Mouse (Mus musculus): ENCODE measurements around the gene Trim2. TPM values are rescaled to one million over a fixed set of nuclear protein-coding genes. Genes with fewer than 3 reads are reported as not detected.

Trim2 gene
- polyA plus RNA-seq, 1 experiment from 2014 or later: 37.7 TPM

GRCm38 (mm10) chr3:84232312-84232711 lies 74.4 kb downstream of the Trim2 start:
- no peak overlapping the region for H3K9ac ChIP-seq (replicated peaks; ENCODE audit: low read length)

GRCm38 (mm10) chr3:84230988-84231387 lies 75.7 kb downstream of the Trim2 start:
- Histone ChIP-seq H3K4me1 (ENCODE audit: control insufficient read depth, insufficient read depth, low read length) (no peaks in the 10 kb centered on the region), H3K9ac (replicated peaks; ENCODE audit: low read length) (no peak overlapping the region), H3K36me3 (replicated peaks; ENCODE audit: control insufficient read depth, insufficient read depth, low read depth, low read length) (no peaks in the 10 kb centered on the region), H3K27ac (replicated peaks; ENCODE audit: low read depth, low read length) (no peak overlapping the region), H3K4me3 (ENCODE audit: low read depth, low read length) (no peak overlapping the region), H3K9me3 (replicated peaks; ENCODE audit: control insufficient read depth, low read length) (no peaks in the 10 kb centered on the region), H3K27me3 (ENCODE audit: control insufficient read depth, insufficient read depth, low read length) (no peaks in the 10 kb centered on the region), H3K4me2 (ENCODE audit: low read depth, low read length) (no peak overlapping the region)
- no peak for ATAC-seq (replicated peaks; ENCODE audit: insufficient number of reproducible peaks, low FRiP score, low TSS enrichment, low read depth)
- WGBS: 15% methylated on average over 3 of the region's 3 CpGs
- no peak for DNase-seq (ENCODE audit: low spot score)

More at GRCm38 (mm10) chr3:84232312-84232711, 74.4 kb downstream of the Trim2 start:
- Histone ChIP-seq H3K4me2 (ENCODE audit: low read depth, low read length) (no peak overlapping the region), H3K9me3 (replicated peaks; ENCODE audit: control insufficient read depth, low read length) (no peaks in the 10 kb centered on the region), H3K27me3 (ENCODE audit: control insufficient read depth, insufficient read depth, low read length) (no peaks in the 10 kb centered on the region), H3K4me1 (ENCODE audit: control insufficient read depth, insufficient read depth, low read length) (no peaks in the 10 kb centered on the region), H3K27ac (replicated peaks; ENCODE audit: low read depth, low read length) (no peak overlapping the region), H3K36me3 (replicated peaks; ENCODE audit: control insufficient read depth, insufficient read depth, low read depth, low read length) (no peaks in the 10 kb centered on the region), H3K4me3 (ENCODE audit: low read depth, low read length) (no peak overlapping the region)
- WGBS: 92% methylated on average over 6 of the region's 6 CpGs
- DNase-seq (ENCODE audit: low spot score) (no peak), ATAC-seq (replicated peaks; ENCODE audit: insufficient number of reproducible peaks, low FRiP score, low TSS enrichment, low read depth) (no peak)

DNA sequence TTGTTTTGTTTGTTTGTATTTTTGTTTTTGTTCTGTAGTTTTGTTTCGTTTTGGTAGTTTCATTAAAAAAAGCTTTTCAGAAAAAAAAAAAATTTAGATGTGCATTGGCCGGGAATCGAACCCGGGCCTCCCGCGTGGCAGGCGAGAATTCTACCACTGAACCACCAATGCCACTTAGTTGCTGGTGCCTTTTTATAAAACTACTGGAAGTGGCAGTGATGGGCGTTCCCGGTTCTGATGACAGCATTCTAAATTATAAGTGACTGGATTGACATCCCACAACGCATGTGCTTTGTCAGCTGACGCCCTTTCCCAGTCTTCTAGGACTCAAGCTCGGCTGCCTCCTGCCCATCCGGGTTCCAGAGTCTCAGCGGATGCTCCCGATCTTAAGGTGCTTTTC lies 77.8 kb downstream of the Trim2 start:
- ATAC-seq (replicated peaks; ENCODE audit: insufficient number of reproducible peaks, low FRiP score, low TSS enrichment, low read depth) (no peak), DNase-seq (ENCODE audit: low spot score) (peak; percentile 41)
- Histone ChIP-seq H3K27ac (replicated peaks; ENCODE audit: low read depth, low read length) (no peak overlapping the region), H3K4me2 (ENCODE audit: low read depth, low read length) (0 out of 2 replicates have a peak overlapping the region, but pooled peaks have one; percentile 13), H3K27me3 (ENCODE audit: control insufficient read depth, insufficient read depth, low read length) (no peaks in the 10 kb centered on the region), H3K9ac (replicated peaks; ENCODE audit: low read length) (no peak overlapping the region), H3K9me3 (replicated peaks; ENCODE audit: control insufficient read depth, low read length) (no peaks in the 10 kb centered on the region), H3K4me1 (ENCODE audit: control insufficient read depth, insufficient read depth, low read length) (no peaks in the 10 kb centered on the region), H3K4me3 (ENCODE audit: low read depth, low read length) (peak overlapping the region; percentile 42; the same call in 1 of the 2 replicates), H3K36me3 (replicated peaks; ENCODE audit: control insufficient read depth, insufficient read depth, low read depth, low read length) (no peaks in the 10 kb centered on the region)
- 9% methylated on average over 15 of the region's 15 CpGs for WGBS

DNA sequence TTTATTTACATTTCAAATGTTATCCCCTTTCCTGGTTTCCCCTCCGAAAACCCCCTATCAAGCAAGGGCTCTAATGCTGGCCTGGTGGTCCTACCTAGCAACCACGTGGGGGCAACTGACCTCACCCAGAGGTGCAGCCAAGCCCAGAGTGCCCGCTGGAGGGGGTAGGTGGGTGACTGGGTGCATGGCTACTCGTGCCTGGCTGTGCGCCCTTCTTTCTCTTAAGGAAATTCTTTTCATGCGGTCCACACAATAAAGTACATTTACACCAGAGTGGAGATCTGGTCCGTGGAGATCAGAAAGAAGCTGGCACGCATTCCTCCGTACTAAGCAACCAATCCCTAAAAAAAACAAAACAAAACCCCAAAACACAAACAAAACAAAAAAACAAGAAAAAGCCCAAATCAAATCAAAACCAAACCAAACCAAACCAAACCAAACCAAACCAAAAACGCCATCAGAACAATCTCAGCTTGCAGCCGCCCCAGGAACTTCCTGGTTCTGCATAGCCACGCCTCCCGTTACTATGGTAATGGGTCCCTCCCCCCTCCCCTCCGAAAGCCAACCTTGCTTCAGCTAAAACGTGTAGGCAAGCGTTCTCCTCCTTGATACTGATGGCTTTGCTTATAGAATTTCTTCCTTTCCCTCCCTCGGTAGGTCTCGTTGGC lies 78.3 kb downstream of the Trim2 start:
- Histone ChIP-seq H3K4me2 (ENCODE audit: low read depth, low read length) (peak overlapping the region; percentile 72), H3K27ac (replicated peaks; ENCODE audit: low read depth, low read length) (peak overlapping the region; percentile 61), H3K4me1 (ENCODE audit: control insufficient read depth, insufficient read depth, low read length) (no peaks in the 10 kb centered on the region), H3K27me3 (ENCODE audit: control insufficient read depth, insufficient read depth, low read length) (no peaks in the 10 kb centered on the region), H3K9ac (replicated peaks; ENCODE audit: low read length) (peak overlapping the region; percentile 55), H3K9me3 (replicated peaks; ENCODE audit: control insufficient read depth, low read length) (no peaks in the 10 kb centered on the region), H3K4me3 (ENCODE audit: low read depth, low read length) (peak overlapping the region; percentile 42), H3K36me3 (replicated peaks; ENCODE audit: control insufficient read depth, insufficient read depth, low read depth, low read length) (no peaks in the 10 kb centered on the region)
- DNase-seq (ENCODE audit: low spot score) (peak; percentile 93), ATAC-seq (replicated peaks; ENCODE audit: insufficient number of reproducible peaks, low FRiP score, low TSS enrichment, low read depth) (no peak; the same call in 1 of the 2 replicates)
- 0% methylated on average over 17 of the region's 18 CpGs for WGBS

- H3K4me3 ChIP-seq (ENCODE audit: low read depth, low read length): no peak overlapping the region
- no peak overlapping the region for H3K4me2 ChIP-seq (ENCODE audit: low read depth, low read length)
- no peaks in the 10 kb centered on the region for H3K9me3 ChIP-seq (replicated peaks; ENCODE audit: control insufficient read depth, low read length)
- H3K4me1 ChIP-seq (ENCODE audit: control insufficient read depth, insufficient read depth, low read length): no peaks in the 10 kb centered on the region
- H3K27ac ChIP-seq (replicated peaks; ENCODE audit: low read depth, low read length): no peak overlapping the region
- DNase-seq (ENCODE audit: low spot score): no peak
- H3K27me3 ChIP-seq (ENCODE audit: control insufficient read depth, insufficient read depth, low read length): no peaks in the 10 kb centered on the region
- H3K9ac ChIP-seq (replicated peaks; ENCODE audit: low read length): no peak overlapping the region
- 44% methylated on average over 8 of the region's 8 CpGs for WGBS
- no peaks in the 10 kb centered on the region for H3K36me3 ChIP-seq (replicated peaks; ENCODE audit: control insufficient read depth, insufficient read depth, low read depth, low read length)
- ATAC-seq (replicated peaks; ENCODE audit: insufficient number of reproducible peaks, low FRiP score, low TSS enrichment, low read depth): no peak
Measured at GRCm38 (mm10) chr3:84227628-84228027, 79.0 kb downstream of the Trim2 start.

DNA sequence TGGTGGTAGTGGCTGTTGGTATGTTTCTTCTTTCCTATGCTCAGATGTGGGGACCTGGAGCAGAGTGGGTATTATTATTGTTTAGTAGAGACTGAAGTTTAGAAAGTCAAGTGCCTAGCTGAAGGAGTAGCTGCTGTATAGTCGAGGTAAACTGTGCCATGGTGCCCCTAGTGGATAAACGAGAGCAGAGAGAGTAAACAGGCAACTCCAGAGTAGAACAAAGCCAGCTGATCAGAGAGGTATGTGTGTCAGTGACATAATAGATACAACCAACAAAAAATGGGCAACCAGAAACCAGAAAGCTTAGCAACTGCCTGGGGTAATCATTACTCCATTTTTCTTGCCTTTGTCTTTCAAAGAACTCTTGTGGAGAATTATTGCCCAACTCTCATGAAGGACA lies 81.7 kb downstream of the Trim2 start:
- 12% methylated on average over 2 of the region's 2 CpGs for WGBS
- H3K27ac ChIP-seq (replicated peaks; ENCODE audit: low read depth, low read length): no peak overlapping the region
- ATAC-seq (replicated peaks; ENCODE audit: insufficient number of reproducible peaks, low FRiP score, low TSS enrichment, low read depth): no peak

DNA sequence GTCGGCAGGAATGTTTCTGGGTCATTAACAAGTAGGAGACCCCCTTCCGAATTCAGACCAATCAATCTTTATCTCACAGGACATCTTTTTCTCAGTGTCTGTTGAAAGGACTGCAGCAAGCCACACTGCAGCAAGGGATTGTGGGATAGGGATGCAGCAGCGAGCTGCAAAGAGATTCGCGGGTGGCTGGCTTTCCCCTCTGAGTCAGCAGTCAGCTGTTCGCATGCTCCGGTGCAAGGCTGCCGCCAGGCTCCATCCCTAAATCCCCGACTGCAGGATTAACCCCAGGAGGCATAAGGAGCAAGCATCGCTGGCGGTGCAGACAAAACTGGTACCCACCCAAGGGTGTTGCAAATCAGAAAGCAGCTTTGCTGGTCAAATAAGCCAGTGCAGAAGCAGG lies 85.9 kb downstream of the Trim2 start:
- H3K9ac ChIP-seq (replicated peaks; ENCODE audit: low read length): peak overlapping the region; percentile 65
- H3K4me2 ChIP-seq (ENCODE audit: low read depth, low read length): peak overlapping the region; percentile 81
- peak overlapping the region; percentile 30; the same call in 1 of the 2 replicates for H3K27ac ChIP-seq (replicated peaks; ENCODE audit: low read depth, low read length)
- DNase-seq (ENCODE audit: low spot score): peak; percentile 80
- H3K9me3 ChIP-seq (replicated peaks; ENCODE audit: control insufficient read depth, low read length): no peaks in the 10 kb centered on the region
- under 1% methylated on average over 11 of the region's 11 CpGs for WGBS
- no peaks in the 10 kb centered on the region for H3K36me3 ChIP-seq (replicated peaks; ENCODE audit: control insufficient read depth, insufficient read depth, low read depth, low read length)
- H3K27me3 ChIP-seq (ENCODE audit: control insufficient read depth, insufficient read depth, low read length): no peaks in the 10 kb centered on the region
- no peaks in the 10 kb centered on the region for H3K4me1 ChIP-seq (ENCODE audit: control insufficient read depth, insufficient read depth, low read length)
- 0 out of 2 replicates have a peak, but pooled peaks have one; percentile 46 for ATAC-seq (replicated peaks; ENCODE audit: insufficient number of reproducible peaks, low FRiP score, low TSS enrichment, low read depth)
- H3K4me3 ChIP-seq (ENCODE audit: low read depth, low read length): peak overlapping the region; percentile 50

More for the DNA sequence above, 81.7 kb downstream of the Trim2 start:
- Histone ChIP-seq H3K4me2 (ENCODE audit: low read depth, low read length) (no peak overlapping the region), H3K27me3 (ENCODE audit: control insufficient read depth, insufficient read depth, low read length) (no peaks in the 10 kb centered on the region), H3K9ac (replicated peaks; ENCODE audit: low read length) (no peak overlapping the region), H3K9me3 (replicated peaks; ENCODE audit: control insufficient read depth, low read length) (no peaks in the 10 kb centered on the region), H3K4me3 (ENCODE audit: low read depth, low read length) (no peak overlapping the region), H3K36me3 (replicated peaks; ENCODE audit: control insufficient read depth, insufficient read depth, low read depth, low read length) (no peaks in the 10 kb centered on the region), H3K4me1 (ENCODE audit: control insufficient read depth, insufficient read depth, low read length) (no peaks in the 10 kb centered on the region)
- DNase-seq (ENCODE audit: low spot score): peak; percentile 19

DNA sequence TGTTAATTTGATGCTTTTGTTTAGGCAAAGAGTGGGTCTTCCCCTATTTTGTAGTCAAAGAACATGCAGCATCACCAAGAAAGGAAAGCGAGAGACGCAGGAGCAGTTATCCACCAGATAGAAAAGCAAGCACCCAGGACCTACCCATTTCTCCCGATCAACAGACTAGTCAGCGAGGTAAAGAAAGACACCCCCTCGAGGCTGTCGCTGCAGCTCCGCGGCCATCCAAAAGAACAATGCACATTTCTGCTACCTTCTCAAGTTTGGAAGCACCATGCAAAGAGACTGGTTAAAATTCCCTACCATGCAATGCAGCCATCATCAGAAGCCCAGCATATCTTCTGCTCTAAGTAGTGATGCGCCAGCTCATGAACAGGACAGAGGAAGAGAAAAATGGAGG lies 86.4 kb downstream of the Trim2 start:
- Histone ChIP-seq H3K27me3 (ENCODE audit: control insufficient read depth, insufficient read depth, low read length) (no peaks in the 10 kb centered on the region), H3K36me3 (replicated peaks; ENCODE audit: control insufficient read depth, insufficient read depth, low read depth, low read length) (no peaks in the 10 kb centered on the region), H3K4me3 (ENCODE audit: low read depth, low read length) (peak overlapping the region; percentile 50), H3K27ac (replicated peaks; ENCODE audit: low read depth, low read length) (peak overlapping the region; percentile 30; the same call in 1 of the 2 replicates), H3K9me3 (replicated peaks; ENCODE audit: control insufficient read depth, low read length) (no peaks in the 10 kb centered on the region), H3K4me1 (ENCODE audit: control insufficient read depth, insufficient read depth, low read length) (no peaks in the 10 kb centered on the region), H3K4me2 (ENCODE audit: low read depth, low read length) (peak overlapping the region; percentile 81), H3K9ac (replicated peaks; ENCODE audit: low read length) (peak overlapping the region; percentile 65)
- WGBS: under 1% methylated on average over 9 of the region's 9 CpGs
- ATAC-seq (replicated peaks; ENCODE audit: insufficient number of reproducible peaks, low FRiP score, low TSS enrichment, low read depth): no peak
- DNase-seq (ENCODE audit: low spot score): peak; percentile 18
